Mouse (Mus musculus): ENCODE measurements at regions not wholly inside any gene's neighbourhood (a gene's known extent, or its start where the extent isn't known, plus 50 kb on each side); places are given as distances from the start of the nearest gene placed in this dataset.

GRCm38 (mm10) chr13:48016051-48016450 is 245.0 kb upstream of the Id4 start:
- Histone ChIP-seq H3K36me3 (no peaks in the 10 kb centered on the region), H3K27ac (replicated peaks) (no peak overlapping the region), H3K9me3 (replicated peaks) (no peaks in the 10 kb centered on the region), H3K4me2 (no peak overlapping the region), H3K4me3 (replicated peaks) (no peak overlapping the region), H3K4me1 (peaks cover 12% of the 10 kb centered on the region; the same call in 1 of the 2 replicates), H3K9ac (replicated peaks) (no peak overlapping the region), H3K27me3 (replicated peaks) (no peaks in the 10 kb centered on the region)
- WGBS, result 63% methylated on average over 3 of the region's 3 CpGs
- no peak for ATAC-seq (ENCODE audit: low FRiP score)

GRCm38 (mm10) chr13:48016606-48017005 is 244.4 kb upstream of the Id4 start:
- Histone ChIP-seq H3K27me3 (replicated peaks) (no peaks in the 10 kb centered on the region), H3K4me3 (replicated peaks) (no peak overlapping the region), H3K36me3 (no peaks in the 10 kb centered on the region), H3K27ac (replicated peaks) (no peak overlapping the region), H3K4me2 (no peak overlapping the region), H3K9ac (replicated peaks) (no peak overlapping the region), H3K9me3 (replicated peaks) (no peaks in the 10 kb centered on the region), H3K4me1 (peaks cover 12% of the 10 kb centered on the region; the same call in 1 of the 2 replicates)
- WGBS, result 87% methylated on average over 6 of the region's 6 CpGs
- no peak for ATAC-seq (ENCODE audit: low FRiP score)

GRCm38 (mm10) chr13:48017649-48018048 is 243.4 kb upstream of the Id4 start:
- WGBS, result 65% methylated on average over 8 of the region's 8 CpGs
- no peak for ATAC-seq (ENCODE audit: low FRiP score)

GRCm38 (mm10) chr13:48018606-48019005 is 242.4 kb upstream of the Id4 start:
- Histone ChIP-seq H3K36me3 (no peaks in the 10 kb centered on the region), H3K4me1 (peaks cover 12% of the 10 kb centered on the region; the same call in 1 of the 2 replicates), H3K27ac (replicated peaks) (no peak overlapping the region), H3K9me3 (replicated peaks) (no peaks in the 10 kb centered on the region), H3K9ac (replicated peaks) (no peak overlapping the region), H3K4me3 (replicated peaks) (no peak overlapping the region), H3K27me3 (replicated peaks) (no peaks in the 10 kb centered on the region), H3K4me2 (no peak overlapping the region)
- no peak for ATAC-seq (ENCODE audit: low FRiP score)
- 64% methylated on average over 5 of the region's 5 CpGs for WGBS

More at GRCm38 (mm10) chr13:48017649-48018048, 243.4 kb upstream of the Id4 start:
- H3K9ac ChIP-seq (replicated peaks), result no peak overlapping the region
- H3K27me3 ChIP-seq (replicated peaks), result no peaks in the 10 kb centered on the region
- peaks cover 12% of the 10 kb centered on the region; the same call in 1 of the 2 replicates for H3K4me1 ChIP-seq
- no peak overlapping the region for H3K4me3 ChIP-seq (replicated peaks)
- H3K36me3 ChIP-seq, result no peaks in the 10 kb centered on the region
- no peak overlapping the region for H3K4me2 ChIP-seq
- H3K27ac ChIP-seq (replicated peaks), result no peak overlapping the region
- H3K9me3 ChIP-seq (replicated peaks), result no peaks in the 10 kb centered on the region

GRCm38 (mm10) chr13:48022958-48023615 is 237.9 kb upstream of the Id4 start:
- H3K27ac ChIP-seq (replicated peaks), result no peak overlapping the region
- WGBS, result 62% methylated on average over 7 of the region's 7 CpGs
- peaks cover 4% of the 10 kb centered on the region; the same call in 1 of the 2 replicates for H3K4me1 ChIP-seq
- H3K4me2 ChIP-seq, result no peak overlapping the region
- ATAC-seq (ENCODE audit: low FRiP score), result no peak
- no peaks in the 10 kb centered on the region for H3K36me3 ChIP-seq
- H3K4me3 ChIP-seq (replicated peaks), result no peak overlapping the region
- no peaks in the 10 kb centered on the region for H3K9me3 ChIP-seq (replicated peaks)
- H3K9ac ChIP-seq (replicated peaks), result no peak overlapping the region
- no peaks in the 10 kb centered on the region for H3K27me3 ChIP-seq (replicated peaks)

GRCm38 (mm10) chr13:48027775-48028489 is 233.1 kb upstream of the Id4 start:
- Histone ChIP-seq H3K36me3 (no peaks in the 10 kb centered on the region), H3K4me3 (replicated peaks) (no peak overlapping the region), H3K9me3 (replicated peaks) (no peaks in the 10 kb centered on the region), H3K4me1 (no peaks in the 10 kb centered on the region; the same call in 1 of the 2 replicates), H3K27me3 (replicated peaks) (no peaks in the 10 kb centered on the region), H3K9ac (replicated peaks) (no peak overlapping the region), H3K27ac (replicated peaks) (no peak overlapping the region), H3K4me2 (no peak overlapping the region)
- 48% methylated on average over 7 of the region's 7 CpGs for WGBS
- no peak for ATAC-seq (ENCODE audit: low FRiP score)

- H3K4me2 ChIP-seq, result no peak overlapping the region
- H3K4me3 ChIP-seq (replicated peaks), result no peak overlapping the region
- 56% methylated on average over 8 of the region's 8 CpGs for WGBS
- H3K27me3 ChIP-seq (replicated peaks), result no peaks in the 10 kb centered on the region
- H3K27ac ChIP-seq (replicated peaks), result no peak overlapping the region
- no peak for ATAC-seq (ENCODE audit: low FRiP score)
- H3K9ac ChIP-seq (replicated peaks), result no peak overlapping the region
- no peaks in the 10 kb centered on the region for H3K36me3 ChIP-seq
- H3K4me1 ChIP-seq, result no peaks in the 10 kb centered on the region; the same call in 1 of the 2 replicates
- H3K9me3 ChIP-seq (replicated peaks), result no peaks in the 10 kb centered on the region
These were observed 229.5 kb upstream of the Id4 start for GRCm38 (mm10) chr13:48031491-48031890.

- Histone ChIP-seq H3K27ac (replicated peaks) (no peak overlapping the region), H3K9ac (replicated peaks) (no peak overlapping the region), H3K4me2 (no peak overlapping the region), H3K27me3 (replicated peaks) (no peaks in the 10 kb centered on the region), H3K4me1 (peaks cover 8% of the 10 kb centered on the region; the same call in 1 of the 2 replicates), H3K9me3 (replicated peaks) (no peaks in the 10 kb centered on the region), H3K36me3 (no peaks in the 10 kb centered on the region), H3K4me3 (replicated peaks) (no peak overlapping the region)
- ATAC-seq (ENCODE audit: low FRiP score), result no peak
- WGBS, result 44% methylated on average over 4 of the region's 4 CpGs
These were observed 218.9 kb upstream of the Id4 start for GRCm38 (mm10) chr13:48042172-48042571.

GRCm38 (mm10) chr13:48042572-48042971 is 218.5 kb upstream of the Id4 start:
- no peak overlapping the region for H3K4me3 ChIP-seq (replicated peaks)
- peaks cover 8% of the 10 kb centered on the region; the same call in 1 of the 2 replicates for H3K4me1 ChIP-seq
- no peak overlapping the region for H3K4me2 ChIP-seq
- no peak overlapping the region for H3K9ac ChIP-seq (replicated peaks)
- H3K9me3 ChIP-seq (replicated peaks), result no peaks in the 10 kb centered on the region
- no peaks in the 10 kb centered on the region for H3K27me3 ChIP-seq (replicated peaks)
- no peaks in the 10 kb centered on the region for H3K36me3 ChIP-seq
- WGBS, result 58% methylated on average over 6 of the region's 6 CpGs
- ATAC-seq (ENCODE audit: low FRiP score), result no peak
- H3K27ac ChIP-seq (replicated peaks), result no peak overlapping the region

- Histone ChIP-seq H3K27ac (replicated peaks) (no peak overlapping the region), H3K9me3 (replicated peaks) (no peaks in the 10 kb centered on the region), H3K36me3 (no peaks in the 10 kb centered on the region), H3K4me1 (peaks cover 8% of the 10 kb centered on the region; the same call in 1 of the 2 replicates), H3K27me3 (replicated peaks) (no peaks in the 10 kb centered on the region), H3K9ac (replicated peaks) (no peak overlapping the region), H3K4me3 (replicated peaks) (no peak overlapping the region), H3K4me2 (peak overlapping the region; percentile 42)
- WGBS, result 52% methylated on average over 25 of the region's 25 CpGs
- no peak for ATAC-seq (ENCODE audit: low FRiP score)
These were observed 214.8 kb upstream of the Id4 start for GRCm38 (mm10) chr13:48046201-48046750.

GRCm38 (mm10) chr13:48049796-48050195 is 211.2 kb upstream of the Id4 start:
- Histone ChIP-seq H3K27ac (replicated peaks) (no peak overlapping the region), H3K36me3 (no peaks in the 10 kb centered on the region), H3K27me3 (replicated peaks) (no peaks in the 10 kb centered on the region), H3K4me3 (replicated peaks) (no peak overlapping the region), H3K9me3 (replicated peaks) (no peaks in the 10 kb centered on the region), H3K9ac (replicated peaks) (no peak overlapping the region), H3K4me1 (peaks cover 8% of the 10 kb centered on the region; the same call in 1 of the 2 replicates), H3K4me2 (no peak overlapping the region)
- ATAC-seq (ENCODE audit: low FRiP score), result no peak
- WGBS, result 84% methylated on average over 6 of the region's 6 CpGs

GRCm38 (mm10) chr13:48074630-48075029 is 186.4 kb upstream of the Id4 start:
- H3K4me2 ChIP-seq, result no peak overlapping the region
- no peak overlapping the region for H3K4me3 ChIP-seq (replicated peaks)
- H3K27me3 ChIP-seq (replicated peaks), result no peaks in the 10 kb centered on the region
- H3K9me3 ChIP-seq (replicated peaks), result no peaks in the 10 kb centered on the region
- ATAC-seq (ENCODE audit: low FRiP score), result no peak
- H3K9ac ChIP-seq (replicated peaks), result no peak overlapping the region
- peaks cover 5% of the 10 kb centered on the region for H3K4me1 ChIP-seq
- H3K36me3 ChIP-seq, result no peaks in the 10 kb centered on the region
- H3K27ac ChIP-seq (replicated peaks), result no peak overlapping the region

All from neural tube, embryonic 15.5 days (tissue).